Mouse (Mus musculus): ENCODE measurements around the gene Pnmal2.

Pnmal2 gene

GRCm38 (mm10) chr7:16944061-16944807, at the start of gene Pnmal2:
Gene Pnmal2, plus strand, starts transcription at chr7:16944682.
- DNase-seq, result peak; percentile 86

GRCm38 (mm10) chr7:16895000-16895399, 49.5 kb upstream of the Pnmal2 start:
- DNase-seq, result peak; percentile 90

- no peak for DNase-seq
Measured at GRCm38 (mm10) chr7:16895511-16895910, 49.0 kb upstream of the Pnmal2 start.

DNA sequence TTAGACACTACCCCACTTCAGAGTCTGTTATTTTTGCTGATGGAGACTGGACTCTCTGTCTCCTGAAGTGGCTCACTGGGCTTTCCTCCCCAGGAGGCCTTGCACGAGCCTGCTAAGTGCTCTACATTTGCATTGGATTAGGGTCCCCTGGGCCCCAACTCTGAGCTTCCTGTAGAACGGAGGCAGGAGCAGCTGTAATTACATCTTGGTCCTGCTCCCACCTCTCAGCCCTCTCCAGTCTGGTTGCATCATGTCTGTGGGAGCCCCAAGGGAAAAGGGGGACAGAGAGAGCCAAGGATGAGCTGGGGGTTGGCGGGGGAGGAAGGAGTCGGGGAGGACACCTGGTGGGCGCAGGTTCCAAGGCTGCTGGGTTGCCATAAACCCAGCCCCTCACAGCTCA, 44.0 kb upstream of the Pnmal2 start:
- no peak for DNase-seq

DNA sequence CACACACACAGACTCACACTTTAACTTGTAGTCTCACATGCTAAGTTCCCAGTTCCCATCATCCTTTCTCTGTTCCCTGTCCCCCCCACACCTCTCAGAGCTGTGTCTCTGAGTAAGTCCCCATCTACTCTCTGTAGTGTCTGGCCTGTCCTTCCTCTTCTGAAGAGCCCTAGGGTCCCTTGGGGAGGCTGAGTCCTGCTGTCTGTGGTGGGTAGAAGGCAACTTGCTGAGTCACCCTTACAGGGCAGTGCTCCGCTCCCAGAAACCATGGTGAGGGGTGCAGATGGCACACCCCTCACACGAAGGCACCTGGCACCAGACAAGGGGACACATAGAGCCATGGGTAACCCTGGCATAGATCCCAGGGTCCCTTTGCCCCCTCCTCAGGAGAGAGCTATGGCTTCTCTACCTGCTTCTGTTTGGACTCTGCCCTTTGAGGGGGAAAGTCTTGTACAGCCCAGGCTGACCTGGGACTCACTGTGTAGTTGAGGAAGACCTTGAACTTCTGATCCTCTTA, 41.0 kb upstream of the Pnmal2 start:
- DNase-seq, result no peak

DNA sequence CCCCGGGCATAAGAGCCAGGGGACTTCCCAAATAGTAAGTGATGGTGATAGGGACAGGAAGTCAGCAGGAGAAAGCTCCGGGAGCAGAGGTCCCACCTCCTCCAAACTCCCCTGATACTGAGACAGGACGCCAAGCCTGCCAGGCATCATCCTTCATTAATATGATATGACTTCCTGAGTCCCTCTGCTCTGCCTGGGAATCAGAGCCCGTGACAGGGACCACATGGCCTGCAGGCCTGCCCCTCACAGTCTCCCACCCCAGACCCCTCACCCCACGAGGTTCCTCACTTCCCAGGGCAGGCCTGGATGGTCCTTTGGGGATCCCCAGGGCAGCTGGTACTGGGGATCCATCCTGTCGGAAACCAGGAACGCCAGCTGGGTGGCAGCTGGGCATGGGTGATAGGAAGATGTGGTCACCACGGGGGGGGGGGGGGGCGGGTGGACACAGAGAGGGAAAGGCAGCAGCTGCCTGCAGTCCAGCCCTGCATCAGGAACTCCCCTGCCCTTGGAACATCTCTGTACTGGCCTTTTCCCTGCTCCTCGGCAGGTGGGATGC, 40.3 kb upstream of the Pnmal2 start:
- DNase-seq, result no peak

- DNase-seq, result peak; percentile 69
Measured at GRCm38 (mm10) chr7:16905491-16906021, 38.9 kb upstream of the Pnmal2 start.

GRCm38 (mm10) chr7:16906281-16906680, 38.2 kb upstream of the Pnmal2 start, which contains the start of gene Ptgir:
Gene Ptgir, plus strand, starts transcription at chr7:16906490.
- DNase-seq, result peak; percentile 71

GRCm38 (mm10) chr7:16906889-16907559, 37.5 kb upstream of the Pnmal2 start:
- DNase-seq, result no peak

- DNase-seq, result no peak
Measured at GRCm38 (mm10) chr7:16907842-16908241, 36.6 kb upstream of the Pnmal2 start.

DNA sequence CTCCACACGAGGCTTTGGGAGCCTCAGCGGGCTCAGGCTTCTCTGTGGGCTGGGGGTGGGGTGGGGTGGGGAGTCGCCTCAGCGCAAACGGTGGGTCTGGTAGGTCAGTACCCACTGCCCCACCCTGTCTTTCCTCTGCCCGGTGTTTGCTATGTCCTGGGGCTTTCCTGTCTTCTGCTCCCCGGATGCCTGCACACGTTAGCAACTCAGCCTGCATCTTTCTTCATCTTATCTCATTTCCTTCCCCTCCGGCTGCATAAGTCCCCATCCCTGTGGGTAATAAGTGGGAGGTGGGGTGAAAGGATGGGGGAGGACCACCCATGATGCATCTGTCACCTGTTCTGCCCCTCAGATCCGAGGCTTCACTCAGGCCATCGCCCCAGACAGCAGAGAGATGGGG, 36.1 kb upstream of the Pnmal2 start:
- no peak for DNase-seq

DNA sequence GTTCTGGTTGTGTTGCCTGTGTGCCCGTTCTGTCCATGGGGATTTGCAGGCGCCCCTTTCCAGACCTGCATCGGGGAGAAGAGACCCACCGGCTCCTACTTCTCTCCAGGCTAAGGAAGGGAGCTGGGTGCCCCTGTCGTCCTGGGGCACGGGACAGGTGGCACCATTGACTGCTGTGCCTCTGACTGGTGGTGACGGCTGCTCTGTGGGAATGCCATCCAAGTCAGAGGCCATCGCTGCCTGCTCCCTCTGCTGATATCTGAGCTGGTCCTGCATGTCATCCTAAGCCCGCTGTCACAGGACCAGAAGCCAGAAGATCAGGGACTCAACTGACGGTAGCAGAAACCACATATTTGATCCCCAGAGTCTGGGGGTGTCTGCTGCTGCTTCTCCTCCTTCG, 35.6 kb upstream of the Pnmal2 start:
- no peak for DNase-seq

- DNase-seq, result no peak
Measured at GRCm38 (mm10) chr7:16909909-16910308, 34.6 kb upstream of the Pnmal2 start.

- DNase-seq, result no peak
Measured at GRCm38 (mm10) chr7:16911904-16912303, 32.6 kb upstream of the Pnmal2 start.

- no peak for DNase-seq
Measured at GRCm38 (mm10) chr7:16912360-16912759, 32.1 kb upstream of the Pnmal2 start.

DNA sequence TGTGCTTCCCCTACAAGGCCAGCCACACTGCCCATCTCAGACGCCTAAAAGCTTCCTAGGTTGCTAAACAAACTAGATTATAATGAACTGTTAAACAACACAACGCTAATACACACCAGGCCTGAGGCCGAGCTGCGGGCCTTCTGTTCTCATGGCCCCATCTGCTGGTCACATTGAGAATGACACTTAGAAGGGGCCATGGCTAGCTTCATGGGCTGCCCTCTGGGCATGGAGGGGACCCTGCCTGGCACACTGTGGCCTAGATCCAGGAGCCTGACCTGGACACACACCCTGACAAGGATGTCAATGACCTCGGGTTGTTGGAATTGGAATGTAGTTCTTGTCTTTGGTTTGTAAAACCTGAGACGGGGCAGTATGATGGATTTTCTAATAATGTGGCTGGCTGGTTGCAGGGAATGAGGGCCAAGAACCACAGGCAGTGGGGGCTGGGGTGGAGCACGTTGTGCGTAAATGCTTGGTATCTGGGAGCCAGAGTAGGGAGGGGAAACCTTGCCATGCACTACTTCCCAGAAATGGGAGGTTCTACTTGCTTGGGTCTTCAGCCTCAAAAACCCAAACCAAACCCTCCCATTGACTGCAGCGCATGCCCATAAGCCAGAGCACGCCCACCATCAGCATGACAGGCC, 30.6 kb upstream of the Pnmal2 start:
- peak; percentile 86 for DNase-seq

- no peak for DNase-seq
Measured at GRCm38 (mm10) chr7:16914453-16915343, 29.8 kb upstream of the Pnmal2 start.

- DNase-seq, result no peak
Measured at GRCm38 (mm10) chr7:16915461-16916340, 28.8 kb upstream of the Pnmal2 start.

DNA sequence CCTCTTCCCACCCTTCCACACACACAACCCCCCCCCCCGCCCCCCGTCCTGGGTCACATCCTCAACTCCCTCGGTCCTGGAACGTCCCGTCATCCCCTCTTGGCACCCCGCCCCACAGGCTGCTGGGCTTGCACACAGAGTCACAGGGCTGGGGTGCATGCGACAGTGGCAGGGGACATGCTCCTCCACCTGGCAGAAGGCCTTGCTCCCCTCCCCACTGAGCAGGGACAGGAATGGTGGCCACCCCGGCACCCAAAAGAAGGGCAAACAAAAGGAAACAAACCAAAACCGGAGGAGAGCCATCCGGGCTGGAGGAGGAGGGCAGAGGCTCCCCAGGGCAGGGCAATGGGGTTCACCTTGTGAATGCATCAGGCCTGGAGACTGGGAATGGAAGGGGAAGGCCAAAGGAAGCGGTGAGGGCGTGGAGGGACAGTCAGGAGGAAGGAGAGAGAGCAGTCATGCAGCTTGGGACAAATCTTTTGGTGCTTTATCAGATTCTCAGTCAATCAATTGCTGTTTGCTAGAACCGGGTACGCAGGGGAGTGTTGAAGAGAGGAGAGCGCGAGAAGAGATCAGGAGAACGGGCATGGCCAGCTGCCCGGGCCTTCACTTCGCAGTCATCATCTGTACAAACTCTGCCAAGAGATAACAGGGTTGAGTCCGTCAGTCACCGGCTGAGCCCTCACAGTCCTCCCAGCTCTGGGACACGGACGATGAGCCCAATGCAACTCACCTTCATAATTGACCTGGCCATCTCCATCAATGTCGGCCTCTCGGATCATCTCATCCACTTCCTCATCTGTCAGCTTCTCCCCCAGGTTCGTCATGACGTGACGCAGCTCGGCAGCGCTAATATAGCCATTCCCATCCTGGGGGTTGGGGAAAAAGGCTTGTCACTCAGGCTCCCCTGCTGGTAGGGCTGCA, 27.9 kb upstream of the Pnmal2 start:
- peak; percentile 63 for DNase-seq

DNA sequence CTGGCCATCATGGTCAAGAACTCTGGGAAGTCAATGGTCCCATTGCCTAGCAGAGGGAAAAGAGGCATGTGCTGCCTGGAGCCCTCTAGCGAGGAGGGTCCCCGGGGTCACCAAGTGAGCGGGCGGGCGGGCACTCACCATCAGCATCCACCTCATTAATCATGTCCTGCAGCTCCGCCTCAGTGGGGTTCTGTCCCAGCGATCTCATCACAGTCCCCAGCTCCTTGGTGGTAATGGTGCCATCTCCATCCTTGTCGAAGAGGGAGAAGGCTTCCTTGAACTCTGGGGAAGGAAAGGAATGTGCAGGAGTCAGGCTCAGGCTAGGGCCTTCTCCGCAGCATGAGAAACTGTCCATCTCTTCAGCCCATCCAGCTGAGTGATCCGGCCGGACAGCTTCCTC, 27.0 kb upstream of the Pnmal2 start:
- DNase-seq, result no peak

All from lung, postnatal 10 days (tissue).